Mouse (Mus musculus) mature B cell (primary cell): ENCODE results near the gene Nell2.
"Not testable (repeated sequence)": the region's sequence is repeated elsewhere in the genome, so short reads cannot be mapped to it uniquely, and the experiment has no call there.

Experiments
- in situ Hi-C: fragments of 300-500 bp; cut with MboI; formaldehyde crosslinking; loops from 2 replicates; pipeline ENCODE4 v1.14.3; 2019

Gene Nell2

DNA sequence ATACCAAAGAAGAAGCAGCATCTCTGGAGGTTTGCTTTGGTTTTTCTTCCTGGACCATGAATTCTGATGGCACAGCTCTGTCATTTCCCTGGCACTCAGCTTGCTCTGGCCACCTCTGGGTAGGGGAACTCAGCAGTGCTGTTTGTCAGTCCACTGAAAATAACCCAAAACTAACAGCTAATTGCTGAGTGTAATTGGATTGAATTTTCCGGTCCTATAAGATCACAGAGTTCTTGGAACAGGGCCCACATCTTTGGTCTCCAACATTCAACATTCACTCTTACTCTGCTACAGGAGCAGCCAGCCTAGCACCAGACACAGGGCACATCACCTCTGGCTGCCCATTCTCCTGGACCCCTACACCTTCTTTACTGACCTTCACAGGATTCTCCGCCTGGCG lies 287.2 kb downstream of the Nell2 start:
- in situ Hi-C loops = no loop called here

GRCm38 (mm10) chr15:95237021-95237420 lies 291.3 kb downstream of the Nell2 start:
- in situ Hi-C loops = not testable (repeated sequence)

GRCm38 (mm10) chr15:95236509-95236908 lies 291.9 kb downstream of the Nell2 start:
- in situ Hi-C loops = no loop called here

DNA sequence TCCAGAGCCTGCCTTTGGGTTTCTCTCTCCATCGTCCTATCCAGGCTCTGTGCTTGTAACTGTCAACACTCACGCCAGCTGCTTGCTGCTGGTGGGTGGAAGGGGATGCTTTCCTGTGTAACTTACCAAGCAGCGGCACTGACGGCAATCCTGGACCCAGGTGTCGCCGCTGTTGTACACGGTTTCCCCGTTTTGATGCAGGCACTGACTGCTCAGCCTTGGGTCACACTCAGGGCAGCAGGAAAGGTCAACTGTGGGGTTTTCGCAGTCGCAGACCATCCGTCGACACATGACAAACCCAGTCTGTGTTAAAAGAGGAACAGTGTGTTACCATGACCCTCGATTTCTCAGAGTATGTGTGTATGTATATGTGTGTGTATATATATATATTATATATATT lies 297.2 kb downstream of the Nell2 start:
- in situ Hi-C loops = no loop called here

DNA sequence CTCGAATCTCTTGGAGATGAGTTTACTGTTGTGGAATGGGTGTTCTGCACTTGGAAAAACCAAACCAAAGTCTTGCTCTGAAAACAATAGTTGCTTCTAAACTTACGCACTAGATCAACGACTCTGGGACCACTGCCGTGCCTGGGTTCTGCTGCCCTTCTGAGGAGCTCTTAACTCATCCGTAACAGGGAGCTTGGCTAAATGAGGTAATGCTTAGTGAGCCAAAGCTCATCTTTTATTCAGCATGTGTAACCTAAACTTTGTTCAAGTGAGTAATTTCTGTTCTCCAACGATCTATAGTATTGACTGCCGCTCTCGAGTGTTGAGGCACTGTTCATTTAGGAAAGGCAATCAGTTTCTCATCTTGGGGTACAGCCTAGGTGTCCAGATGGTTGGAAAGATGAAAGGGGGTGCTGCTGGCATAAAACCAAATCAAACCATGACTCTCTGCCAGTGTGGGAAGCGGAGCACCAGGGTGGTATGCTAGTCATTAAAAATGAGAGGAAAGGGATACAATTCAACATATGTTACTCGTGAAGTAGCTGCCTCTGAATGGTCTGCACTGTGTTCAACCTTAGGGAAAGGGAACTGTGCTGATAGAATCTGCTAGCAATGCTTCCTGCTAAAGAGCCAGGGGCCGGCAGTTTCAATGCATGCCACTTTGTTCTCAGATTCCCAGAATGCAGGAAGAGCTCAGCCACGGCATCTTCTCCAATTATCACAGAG lies 311.6 kb downstream of the Nell2 start:
- in situ Hi-C loops = no loop called here

- in situ Hi-C loops = no loop called here
These were observed 317.8 kb downstream of the Nell2 start for GRCm38 (mm10) chr15:95210551-95210950.

DNA sequence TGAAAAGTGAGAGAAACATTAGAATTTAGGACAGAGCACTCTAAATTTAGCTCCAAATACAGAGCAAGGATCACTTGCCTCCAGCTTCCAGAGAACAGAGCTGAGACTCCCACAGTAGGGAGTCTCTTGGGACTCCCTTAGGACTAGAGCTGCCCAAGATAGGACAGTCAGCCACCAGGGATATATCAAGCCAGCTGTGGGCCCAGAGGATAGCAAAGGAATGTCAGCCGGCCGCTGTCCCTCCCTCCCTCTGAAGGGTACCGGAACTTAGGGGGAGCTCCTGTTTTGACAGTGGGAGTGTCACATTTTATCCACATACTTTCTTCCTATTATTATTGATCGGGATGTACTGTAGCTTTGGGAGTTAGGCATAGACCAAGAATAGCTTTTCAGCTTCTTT lies 319.2 kb downstream of the Nell2 start:
- in situ Hi-C loops = no loop called here

DNA sequence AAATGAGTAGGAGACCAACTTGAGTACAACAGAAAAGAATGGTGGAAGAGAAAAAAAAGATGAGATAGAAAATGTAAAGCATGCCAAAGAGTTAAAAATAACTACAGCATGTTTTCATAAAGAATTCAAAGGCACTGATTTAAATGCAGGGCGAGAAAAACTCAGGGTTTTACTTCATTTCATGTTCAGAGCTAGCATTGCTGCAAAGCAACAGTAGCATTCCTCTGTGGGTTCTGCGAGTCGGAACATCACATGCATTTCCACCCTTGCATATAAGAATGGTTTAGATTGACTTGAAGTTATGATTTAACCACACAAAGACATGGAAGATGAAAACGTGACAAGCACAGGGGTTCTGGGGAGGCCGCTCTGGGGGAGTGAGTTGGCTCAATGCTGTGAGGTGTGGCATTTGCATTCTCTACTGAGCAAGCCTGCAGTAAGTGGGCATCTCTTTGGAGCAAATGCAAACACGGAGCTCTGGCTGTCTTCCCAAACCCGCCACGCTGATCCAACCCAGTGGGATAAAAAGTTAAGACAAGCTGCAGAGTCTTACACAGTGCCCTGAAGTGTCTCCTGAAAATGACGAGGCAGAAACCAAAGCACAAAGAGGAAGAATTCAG lies 334.6 kb downstream of the Nell2 start:
- in situ Hi-C loops = no loop called here

- in situ Hi-C loops = no loop called here
These were observed 335.4 kb downstream of the Nell2 start for GRCm38 (mm10) chr15:95192951-95193350.

- in situ Hi-C loops = no loop called here
These were observed 342.1 kb downstream of the Nell2 start for GRCm38 (mm10) chr15:95186226-95186625.

- in situ Hi-C loops = no loop called here
These were observed 342.9 kb downstream of the Nell2 start for GRCm38 (mm10) chr15:95185419-95185818.

- in situ Hi-C loops = no loop called here
These were observed 344.9 kb downstream of the Nell2 start for GRCm38 (mm10) chr15:95183450-95183849.

- in situ Hi-C loops = no loop called here
These were observed 371.5 kb downstream of the Nell2 start for GRCm38 (mm10) chr15:95156828-95157227.

GRCm38 (mm10) chr15:95145118-95145517 lies 383.2 kb downstream of the Nell2 start:
- in situ Hi-C loops = no loop called here

GRCm38 (mm10) chr15:95144131-95144530 lies 384.2 kb downstream of the Nell2 start:
- in situ Hi-C loops = no loop called here

DNA sequence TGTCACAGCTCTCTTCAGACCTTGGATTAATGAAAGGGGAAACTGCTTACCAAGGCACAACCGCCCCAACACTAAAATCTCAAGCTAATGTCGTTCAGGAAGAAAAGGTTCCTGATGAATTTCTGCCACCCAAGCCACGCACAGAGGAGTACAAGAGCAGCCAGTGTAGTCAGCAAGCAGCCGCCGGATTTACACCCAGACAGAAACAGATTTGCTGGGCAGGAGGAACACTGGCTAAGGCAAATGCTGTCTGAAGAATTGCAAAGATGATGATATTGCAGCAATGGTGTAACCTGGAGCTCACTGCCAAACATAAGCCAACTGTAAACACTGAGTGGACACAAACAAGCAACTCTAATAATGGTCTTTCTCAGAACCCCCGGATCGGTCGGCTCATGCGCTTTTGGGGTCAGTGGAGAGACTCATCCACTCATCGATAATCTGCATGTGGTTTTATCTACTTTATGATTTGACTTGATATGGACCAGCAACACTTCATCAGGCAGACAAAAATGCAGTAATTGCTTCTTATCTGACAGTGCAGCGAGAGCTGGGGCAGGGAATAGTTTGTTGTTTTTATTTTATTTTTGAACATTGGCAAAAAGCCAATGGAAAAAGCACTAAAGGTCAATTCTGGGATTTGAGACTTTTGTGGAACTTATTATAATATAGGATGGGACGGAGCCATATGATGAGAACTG lies 389.5 kb downstream of the Nell2 start:
- in situ Hi-C loops = no loop called here

DNA sequence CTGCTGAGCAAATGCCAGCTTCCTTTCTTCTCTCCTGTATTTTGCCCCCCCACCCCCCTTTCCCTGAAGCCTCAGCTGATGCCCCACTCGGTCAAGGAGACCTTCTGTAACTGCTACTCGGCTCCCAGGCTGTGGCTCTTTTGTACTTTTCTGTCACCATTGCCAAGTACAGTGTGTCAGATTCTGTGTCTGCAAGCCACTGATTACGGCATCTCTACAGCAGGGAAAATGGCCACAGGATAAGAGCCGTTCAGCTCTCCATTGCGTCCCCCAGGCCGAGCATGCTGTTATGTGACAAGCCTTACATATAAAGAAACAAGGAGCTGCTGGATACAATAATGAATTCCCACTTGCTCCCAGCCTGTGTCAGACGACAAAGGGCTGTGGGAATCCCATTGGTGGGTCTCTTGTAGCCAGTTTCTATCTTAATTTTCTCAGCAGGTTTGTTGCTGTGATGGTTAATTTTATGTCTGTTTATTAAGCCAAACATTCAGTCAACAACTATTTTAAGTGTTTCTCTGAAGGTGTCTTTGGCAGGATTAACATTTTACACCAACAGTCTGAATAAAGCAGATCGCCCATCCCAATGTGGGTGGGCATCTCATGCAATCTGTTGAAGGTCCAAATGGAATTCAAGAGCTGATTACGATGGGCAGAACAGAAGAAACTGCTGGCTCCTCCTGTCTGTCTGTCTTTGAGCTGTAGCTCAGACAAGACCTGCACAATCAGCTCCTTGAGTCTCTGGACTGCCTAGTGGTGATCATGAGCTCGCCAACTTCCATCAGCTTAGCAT lies 391.1 kb downstream of the Nell2 start:
- in situ Hi-C loops = no loop called here

GRCm38 (mm10) chr15:95135926-95136609 lies 392.3 kb downstream of the Nell2 start:
- in situ Hi-C loops = no loop called here

GRCm38 (mm10) chr15:95131401-95131800 lies 397.0 kb downstream of the Nell2 start:
- in situ Hi-C loops = no loop called here

DNA sequence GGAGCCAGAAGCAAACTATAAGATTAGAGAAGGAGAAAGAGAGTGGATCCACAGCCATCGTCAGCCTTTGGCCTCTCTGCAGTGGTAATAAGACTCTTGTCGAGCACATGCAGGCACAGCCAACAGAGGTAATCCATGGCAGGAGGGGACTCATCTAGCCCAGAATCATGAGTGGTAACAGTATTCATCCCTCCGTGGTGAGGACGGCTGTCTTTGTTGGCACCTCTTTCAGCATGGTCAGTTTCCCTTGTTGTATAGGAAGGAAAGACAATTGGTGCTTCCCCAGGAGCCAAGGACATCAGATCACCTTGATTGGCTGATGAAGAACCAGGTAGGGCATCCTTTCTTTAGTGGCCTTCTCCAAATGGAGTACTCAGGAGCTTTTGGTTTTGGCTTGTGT lies 419.7 kb downstream of the Nell2 start:
- in situ Hi-C loops = no loop called here

- in situ Hi-C loops = no loop called here
These were observed 421.0 kb downstream of the Nell2 start for GRCm38 (mm10) chr15:95107246-95107809.
